Mouse (Mus musculus): Measurements from ENCODE around the gene Acot7.

DNA sequence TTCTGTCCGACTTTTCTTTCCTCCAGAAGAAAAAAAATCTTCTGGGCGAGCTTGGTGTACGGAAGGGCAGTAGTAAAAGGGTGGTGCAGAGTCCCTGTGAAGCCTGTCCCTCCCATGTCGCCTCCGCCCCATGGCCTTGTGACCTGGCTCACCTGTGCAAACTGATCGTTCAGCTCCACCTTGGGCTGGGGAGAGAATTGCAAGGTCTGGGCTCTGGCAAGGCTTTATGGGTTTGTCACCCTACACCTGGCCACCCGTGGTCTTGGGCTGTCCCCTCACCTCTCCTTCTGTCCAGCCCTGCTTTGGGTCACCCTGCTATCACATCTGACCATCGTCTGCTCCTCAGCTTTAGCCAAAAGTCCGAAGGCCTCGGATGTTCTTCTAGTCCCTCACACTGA lies 45.2 kb upstream of the Acot7 start:
- TF ChIP-seq CTCF (IDR thresholded peaks at IDR 0.05; ENCODE audit: low read depth, low read length), result no peak
- no peak for TF ChIP-seq POLR2A (IDR thresholded peaks at IDR 0.05; ENCODE audit: extremely low read depth, insufficient read depth, low read length)
